Mouse (Mus musculus) intestine, embryonic 16.5 days (tissue): Measurements from ENCODE around the gene Tnrc6c. TPM values are rescaled to one million over a fixed set of nuclear protein-coding genes. Genes with fewer than 3 reads are reported as not detected.

Experiments used
- ATAC-seq: fragments of 200-750 bp; cut with Nextera tagmentation; 2 replicates; pipeline ENCODE4 v1.8.0; 2017; ENCODE audit warnings: moderate TSS enrichment, moderate library complexity
- H3K27ac ChIP-seq: fragments of 300-500 bp; sonication (generic); 2 replicates; pipeline ENCODE4 v1.5.1; 2014; ENCODE audit warnings: mild to moderate bottlenecking, low read length
- H3K27me3 ChIP-seq: fragments of 300-500 bp; sonication (generic); replicated peaks from 2 replicates; pipeline ENCODE4 v1.6.1; 2014; ENCODE audit warnings: low read length, control low read depth, mixed read lengths; ENCODE audit not compliant: control insufficient read depth, insufficient read depth
- H3K36me3 ChIP-seq: fragments of 300-500 bp; sonication (generic); 2 replicates; pipeline ENCODE4 v1.6.1; 2014; ENCODE audit warnings: low read length, control low read depth; ENCODE audit not compliant: control insufficient read depth, insufficient read depth
- H3K4me1 ChIP-seq: fragments of 300-500 bp; sonication (generic); 2 replicates; pipeline ENCODE4 v1.6.1; 2014; ENCODE audit warnings: low read length, control low read depth, mixed read lengths; ENCODE audit not compliant: control insufficient read depth, insufficient read depth
- H3K4me2 ChIP-seq: fragments of 300-500 bp; sonication (generic); 2 replicates; pipeline ENCODE4 v1.6.1; 2014; ENCODE audit warnings: low read depth, low read length, control low read depth
- H3K4me3 ChIP-seq: fragments of 300-500 bp; sonication (generic); 2 replicates; pipeline ENCODE4 v1.5.1; 2014; ENCODE audit warnings: mild to moderate bottlenecking, low read length
- H3K9ac ChIP-seq: fragments of 300-500 bp; sonication (generic); 2 replicates; pipeline ENCODE4 v1.6.1; 2014; ENCODE audit warnings: low read depth, low read length
- H3K9me3 ChIP-seq: fragments of 300-500 bp; sonication (generic); 2 replicates; pipeline ENCODE4 v1.6.1; 2016; ENCODE audit warnings: low read length, control low read depth; ENCODE audit not compliant: control insufficient read depth
- WGBS: fragments of 180-500 bp; shearing (Covaris S2); extraction: QIAGEN DNeasy Blood & Tissue Kit; methylation state at CpG from one replicate; pipeline ENCODE4 v1.1.7; 2014; 5-methylcytosine and 5-hydroxymethylcytosine counted together
- polyA plus RNA-seq: library from polyadenylated mRNA; unstranded; fragments of >200 nt; fragmentation: Nextera tagmentation; extraction: Ambion mirVana; gene quantifications from 2 replicates; pipeline ENCODE4 v1.2.1, GENCODE M21; 2015

Gene Tnrc6c
- polyA plus RNA-seq, 1 experiment from 2014 or later: 6.6 TPM

DNA sequence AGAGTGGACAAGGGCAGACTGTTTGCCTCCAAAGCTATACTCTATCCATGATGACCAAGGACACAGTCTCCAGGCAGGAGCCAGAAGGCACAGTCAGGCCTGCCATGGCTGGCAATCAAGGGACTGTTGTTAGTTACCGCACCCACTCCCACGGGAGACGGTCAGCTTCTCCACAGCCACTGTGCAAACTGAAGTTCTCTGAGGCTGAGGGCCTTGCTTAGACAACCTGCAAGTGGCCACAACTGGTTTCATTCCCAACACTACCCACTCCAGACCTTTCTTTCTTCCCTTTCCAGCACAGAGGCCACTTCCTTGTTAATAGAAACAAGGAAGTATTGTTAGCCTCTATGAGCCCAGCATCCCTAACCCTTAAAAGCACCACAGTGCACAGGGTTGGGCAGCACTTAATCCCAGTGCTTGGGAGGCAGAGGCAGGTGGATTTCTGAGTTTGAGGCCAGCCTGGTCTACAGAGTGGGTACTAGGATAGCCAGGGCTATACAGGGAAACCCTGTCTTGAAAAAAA is 149.1 kb downstream of the Tnrc6c start:
- 78% methylated on average over 3 of the region's 3 CpGs for whole genome bisulfite sequencing
- 0 out of 2 replicates have a peak overlapping the region, but pooled peaks have one; percentile 23 for H3K27ac ChIP-seq

GRCm38 (mm10) chr11:117806781-117807180 is 152.7 kb downstream of the Tnrc6c start:
- Histone ChIP-seq H3K27me3 (no peaks in the 10 kb centered on the region), H3K4me1 (peaks cover 16% of the 10 kb centered on the region), H3K36me3 (no peaks in the 10 kb centered on the region), H3K27ac (no peak overlapping the region), H3K4me2 (no peak overlapping the region), H3K9me3 (no peaks in the 10 kb centered on the region), H3K4me3 (no peak overlapping the region), H3K9ac (no peak overlapping the region)
- WGBS: 95% methylated on average over 6 of the region's 6 CpGs
- ATAC-seq: no peak

More for the DNA sequence above, 149.1 kb downstream of the Tnrc6c start:
- H3K27me3 ChIP-seq: no peaks in the 10 kb centered on the region
- peaks cover 9% of the 10 kb centered on the region for H3K4me1 ChIP-seq
- no peak overlapping the region for H3K4me3 ChIP-seq
- ATAC-seq: 0 out of 2 replicates have a peak, but pooled peaks have one; percentile 5
- no peak overlapping the region for H3K9ac ChIP-seq
- H3K36me3 ChIP-seq: no peaks in the 10 kb centered on the region
- H3K4me2 ChIP-seq: no peak overlapping the region
- H3K9me3 ChIP-seq: no peaks in the 10 kb centered on the region

DNA sequence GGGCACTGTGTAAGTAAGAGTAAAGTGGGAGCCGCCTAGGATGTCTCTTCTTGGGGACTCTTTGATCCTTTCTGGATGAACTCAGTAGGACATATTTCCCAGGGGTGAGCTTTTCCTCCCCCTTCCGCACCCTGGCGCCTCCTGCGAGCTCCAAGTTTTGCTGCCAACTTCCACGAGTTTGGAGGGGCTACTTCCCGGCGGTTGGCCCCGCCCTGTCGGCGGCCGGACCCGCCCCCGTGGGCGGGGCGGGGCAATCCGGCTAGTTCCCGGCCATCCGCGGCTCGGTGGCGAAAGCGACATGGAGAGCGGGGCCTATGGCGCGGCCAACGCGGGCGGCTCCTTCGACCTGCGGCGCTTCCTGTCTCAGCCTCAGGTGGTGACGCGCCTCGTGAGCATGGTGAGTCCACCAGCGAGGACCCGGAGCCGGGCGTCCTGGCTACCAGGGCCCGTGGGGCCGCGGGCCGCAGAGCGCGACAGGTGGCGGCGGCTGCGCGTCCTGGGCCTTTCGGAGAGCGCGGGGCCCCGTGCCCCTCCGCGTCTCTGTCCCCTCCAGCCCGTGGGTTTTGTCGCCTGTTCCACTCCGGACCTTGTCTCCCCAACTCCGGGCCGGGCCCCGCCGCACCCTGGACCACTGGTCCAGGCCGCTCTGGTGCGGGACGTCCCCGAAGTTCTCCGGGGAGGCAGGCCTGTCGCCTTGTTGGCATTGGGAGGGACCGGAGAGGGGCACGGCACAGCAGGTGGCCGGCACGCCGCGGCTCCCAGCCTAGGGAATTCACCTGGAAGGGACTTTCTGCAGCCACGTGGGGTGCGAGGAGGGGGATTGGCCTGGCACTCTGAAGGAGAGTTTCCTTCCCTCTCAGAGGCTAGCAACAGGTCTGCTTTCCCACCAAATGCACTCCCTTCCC is 155.6 kb downstream of the Tnrc6c start, which contains the start of the genes Gm20708 and Syngr2:
Gene Gm20708, plus strand, starts transcription at position 262 of the 905 bp plus-strand sequence.
Gene Syngr2, plus strand, starts transcription at position 262 of the 905 bp plus-strand sequence.
- under 1% methylated on average over 75 of the region's 75 CpGs for WGBS
- peak within 1 kb of the TSS; percentile 90 for H3K4me2 ChIP-seq

DNA sequence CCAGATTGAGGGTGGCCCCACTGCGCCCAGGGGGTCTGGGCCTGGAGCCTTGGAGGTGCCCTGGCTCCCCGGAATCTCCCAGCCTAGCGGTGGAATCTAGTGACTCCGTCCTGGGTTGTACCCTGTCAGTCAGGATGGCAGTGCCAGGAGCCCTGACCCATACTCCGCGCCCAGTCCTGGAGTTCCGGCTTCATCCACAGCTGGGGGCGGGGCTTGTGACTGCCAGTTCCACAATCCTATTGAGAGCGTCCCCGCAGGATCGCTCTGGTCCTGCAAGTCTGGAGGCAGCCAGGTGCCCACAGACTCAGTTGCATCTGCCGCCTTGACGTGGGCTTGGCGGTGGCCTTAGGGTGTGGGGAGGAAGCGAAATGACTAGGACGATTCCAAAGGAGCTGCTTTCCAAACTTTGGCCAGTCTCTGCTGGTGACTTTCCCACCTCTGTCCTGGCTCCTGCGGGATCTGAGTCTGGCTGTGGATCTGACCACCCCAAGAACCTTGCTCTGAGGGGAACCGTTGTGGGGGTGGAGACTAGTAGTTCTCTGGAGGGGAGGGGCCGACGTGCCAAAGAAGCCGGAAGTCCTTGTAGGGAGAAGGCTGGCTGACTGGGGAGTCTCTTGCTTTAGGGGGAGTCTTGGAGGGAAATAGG is 156.4 kb downstream of the Tnrc6c start:
- 1% methylated on average over 21 of the region's 21 CpGs for WGBS
- ATAC-seq: peak; percentile 89

More for the DNA sequence above, 155.6 kb downstream of the Tnrc6c start, which contains the start of the genes Gm20708 and Syngr2:
- Histone ChIP-seq H3K9me3 (no peaks in the 10 kb centered on the region), H3K4me3 (peak within 1 kb of the TSS; percentile 88), H3K9ac (peak within 1 kb of the TSS; percentile 92), H3K27ac (peak within 1 kb of the TSS; percentile 90), H3K4me1 (peaks cover 15% of the 10 kb centered on the region), H3K36me3 (peaks cover 8% of the 10 kb centered on the region; the same call in 1 of the 2 replicates), H3K27me3 (no peaks in the 10 kb centered on the region)
- ATAC-seq: peak; percentile 80

More for the DNA sequence above, 156.4 kb downstream of the Tnrc6c start:
- Histone ChIP-seq H3K9ac (peak overlapping the region; percentile 92), H3K4me3 (peak overlapping the region; percentile 88), H3K27me3 (no peaks in the 10 kb centered on the region), H3K9me3 (no peaks in the 10 kb centered on the region), H3K36me3 (peaks cover 8% of the 10 kb centered on the region; the same call in 1 of the 2 replicates), H3K27ac (peak overlapping the region; percentile 90), H3K4me2 (peak overlapping the region; percentile 90), H3K4me1 (peaks cover 15% of the 10 kb centered on the region)

Other genes with a start within 250 kb of the Tnrc6c start
- gene Gm11733, start 169.9 kb upstream of the Tnrc6c start, polyA plus RNA-seq: 0.05 TPM in 1 of 2 replicates, not detected in the other
- gene Tmc8, start 127.8 kb downstream of the Tnrc6c start, polyA plus RNA-seq: 14.5 and 17.4 TPM in 2 replicates
- gene Tmc6, start 127.9 kb downstream of the Tnrc6c start, polyA plus RNA-seq: 37.5 and 39.8 TPM in 2 replicates
- gene 6030468B19Rik, start 143.4 kb downstream of the Tnrc6c start, polyA plus RNA-seq: 0.81 and 1.6 TPM in 2 replicates
- 0.20 and 0.29 TPM in 2 replicates for gene Gm20708, start 155.4 kb downstream of the Tnrc6c start, polyA plus RNA-seq
- gene Syngr2, start 155.4 kb downstream of the Tnrc6c start, polyA plus RNA-seq: 170 and 173 TPM in 2 replicates
- gene Afmid, start 171.6 kb downstream of the Tnrc6c start, polyA plus RNA-seq: 9.6 and 10.7 TPM in 2 replicates
- gene Tk1, start 171.8 kb downstream of the Tnrc6c start, polyA plus RNA-seq: 119 and 147 TPM in 2 replicates
- 259 and 306 TPM in 2 replicates for gene Birc5, start 195.0 kb downstream of the Tnrc6c start, polyA plus RNA-seq
- gene Tmem235, start 206.5 kb downstream of the Tnrc6c start, polyA plus RNA-seq: 0.07 TPM in 1 of 2 replicates, not detected in the other
- 12.2 and 13.7 TPM in 2 replicates for gene Tha1, start 219.2 kb downstream of the Tnrc6c start, polyA plus RNA-seq